Mouse (Mus musculus): ENCODE data around the gene Urb1.

- TF ChIP-seq GATA1 (IDR thresholded peaks at IDR 0.05; ENCODE audit: borderline replicate concordance, low read length) (no peak), FLI1 (IDR thresholded peaks at IDR 0.05; ENCODE audit: low read length) (peak; percentile 32; the same call in 1 of the 2 replicates)
These were observed at the start of gene Urb1 for GRCm38 (mm10) chr16:90809975-90810715.

Data from megakaryocyte, embryonic 14.5 days (primary cell).